Mouse (Mus musculus): ENCODE results near the gene Ect2.

Gene Ect2

GRCm38 (mm10) chr3:27153701-27154209 is at the start of gene Ect2:
TSS of gene Ect2 (minus strand) at chr3:27153878.
- DNase-seq (ENCODE audit: low read depth in 2 of 2, low spot score in 2 of 2), result peak; percentile 97 to 98

- DNase-seq (ENCODE audit: low read depth in 2 of 2, low spot score in 2 of 2), result no peak
Measured at GRCm38 (mm10) chr3:27201728-27202411, 48.2 kb upstream of the Ect2 start.

DNA sequence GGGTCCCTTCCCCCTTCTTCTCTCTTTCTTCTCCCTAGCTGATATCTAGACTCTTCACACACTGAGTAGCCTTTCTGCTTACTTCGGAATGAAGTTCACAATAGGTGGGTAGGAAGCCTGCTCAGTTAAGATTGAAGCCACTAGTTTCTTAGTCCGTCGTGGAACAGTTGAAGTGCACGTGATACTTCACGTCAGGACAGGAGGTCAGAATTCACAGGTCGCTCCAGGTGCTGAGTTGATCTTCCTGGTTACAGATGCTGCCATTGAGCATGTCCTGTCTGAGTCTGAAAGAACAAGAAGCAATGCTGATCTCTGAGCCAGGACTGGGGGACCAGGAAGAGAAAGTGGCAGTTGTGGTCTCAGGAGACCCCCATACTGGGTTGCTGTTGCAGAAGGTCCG is 45.4 kb upstream of the Ect2 start:
- DNase-seq (ENCODE audit: low read depth in 2 of 2, low spot score in 2 of 2), result no peak

DNA sequence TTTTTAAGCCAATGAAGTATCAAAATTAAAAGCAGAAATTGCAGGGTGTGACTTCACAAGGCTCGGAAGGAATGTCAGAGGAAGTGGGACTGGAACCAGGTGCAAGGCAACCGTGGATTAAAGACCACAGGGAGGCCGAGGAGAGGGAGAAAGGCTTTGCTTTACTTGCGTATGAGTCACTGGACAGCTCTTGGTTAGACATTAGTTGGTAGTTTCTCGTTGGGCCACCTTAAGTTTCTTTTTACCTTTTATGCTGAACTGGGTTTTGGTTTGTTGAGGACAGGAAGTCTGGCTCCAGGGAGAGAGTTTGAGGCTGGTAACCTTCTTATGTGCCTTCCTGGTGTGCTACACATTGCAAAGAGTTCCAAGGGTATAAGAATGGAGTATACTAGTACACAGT is 44.1 kb upstream of the Ect2 start:
- DNase-seq (ENCODE audit: low read depth in 2 of 2, low spot score in 2 of 2), result no peak

DNA sequence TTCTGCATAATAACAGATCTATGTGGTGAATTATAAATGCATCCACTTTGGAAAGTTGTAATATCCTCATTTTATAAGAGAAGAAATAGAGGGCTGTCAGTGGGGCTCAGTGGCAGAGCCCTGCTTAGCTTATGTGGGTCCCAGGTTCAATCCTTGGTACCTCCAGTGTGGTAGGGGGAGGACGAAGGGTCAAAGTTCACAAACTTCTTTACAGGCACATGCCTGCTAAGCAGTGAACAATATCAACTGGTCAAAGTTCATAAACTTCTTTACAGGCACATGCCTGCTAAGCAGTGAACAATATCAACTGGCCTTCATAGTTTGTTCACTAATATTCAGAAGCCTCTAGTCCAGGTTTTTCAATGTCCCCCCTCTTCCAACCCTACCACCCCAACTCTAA is 42.9 kb upstream of the Ect2 start:
- no peak for DNase-seq (ENCODE audit: low read depth in 2 of 2, low spot score in 2 of 2)

DNA sequence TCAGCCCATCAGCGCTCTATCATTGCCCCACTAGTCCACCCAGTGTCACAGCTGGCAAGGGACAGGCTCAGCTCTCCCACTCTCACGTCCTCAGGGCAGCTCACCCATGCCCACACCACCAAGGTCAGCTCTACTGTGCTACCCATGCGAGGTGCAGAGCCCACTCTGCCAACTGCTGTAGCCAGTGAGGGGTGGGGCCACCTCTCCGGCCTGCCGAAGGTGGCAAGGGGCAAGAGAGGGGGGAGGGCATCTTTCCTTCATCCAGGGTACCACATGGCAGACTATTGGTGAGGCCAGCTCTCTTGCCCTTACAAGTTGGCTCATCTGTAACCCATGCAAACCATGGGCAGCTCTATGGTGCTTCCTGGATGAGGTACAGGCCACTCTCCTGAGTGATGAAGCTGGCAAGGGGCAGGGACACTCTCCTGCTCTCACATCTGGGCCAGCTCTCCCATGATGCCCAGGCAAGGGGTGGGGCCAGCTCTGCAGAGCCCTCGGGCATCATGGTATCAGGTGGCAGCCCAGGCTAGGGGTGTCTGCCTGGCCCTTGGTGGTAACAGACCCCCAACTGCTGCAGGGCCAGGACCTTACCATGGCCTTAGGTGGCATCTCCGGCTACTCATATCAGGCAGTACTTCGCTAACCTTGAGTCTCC is 42.0 kb upstream of the Ect2 start:
- DNase-seq (ENCODE audit: low read depth in 2 of 2, low spot score in 2 of 2), result no peak

GRCm38 (mm10) chr3:27195153-27195552 is 41.5 kb upstream of the Ect2 start:
- no peak for DNase-seq (ENCODE audit: low read depth in 2 of 2, low spot score in 2 of 2)

DNA sequence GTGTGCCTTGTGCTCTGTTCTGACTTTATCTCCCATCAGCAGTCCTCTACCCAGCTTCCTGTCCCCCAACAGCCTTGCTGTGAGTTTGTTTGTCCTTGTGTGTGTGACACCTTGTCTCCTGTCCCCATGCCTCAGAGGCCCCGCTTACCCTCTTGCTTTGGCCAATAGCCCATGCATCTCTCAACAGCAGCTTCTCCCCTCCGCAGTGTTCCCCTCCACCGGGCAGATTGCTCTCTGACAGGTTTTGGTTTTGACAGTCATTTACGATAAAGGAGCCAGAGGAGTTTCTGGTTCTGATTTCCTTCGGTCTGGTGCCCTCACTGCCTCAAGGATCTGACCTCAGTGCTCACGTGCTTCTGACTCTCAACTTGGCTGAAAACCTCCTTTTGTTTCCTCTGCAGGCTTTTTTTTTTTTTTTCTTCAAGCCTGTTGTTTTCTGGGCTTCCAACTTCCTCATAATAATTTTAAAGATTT is 40.2 kb upstream of the Ect2 start:
- DNase-seq (ENCODE audit: low read depth in 2 of 2, low spot score in 2 of 2), result peak; percentile 3 to 20

GRCm38 (mm10) chr3:27191856-27192255 is 38.2 kb upstream of the Ect2 start:
- DNase-seq (ENCODE audit: low read depth in 2 of 2, low spot score in 2 of 2), result no peak

DNA sequence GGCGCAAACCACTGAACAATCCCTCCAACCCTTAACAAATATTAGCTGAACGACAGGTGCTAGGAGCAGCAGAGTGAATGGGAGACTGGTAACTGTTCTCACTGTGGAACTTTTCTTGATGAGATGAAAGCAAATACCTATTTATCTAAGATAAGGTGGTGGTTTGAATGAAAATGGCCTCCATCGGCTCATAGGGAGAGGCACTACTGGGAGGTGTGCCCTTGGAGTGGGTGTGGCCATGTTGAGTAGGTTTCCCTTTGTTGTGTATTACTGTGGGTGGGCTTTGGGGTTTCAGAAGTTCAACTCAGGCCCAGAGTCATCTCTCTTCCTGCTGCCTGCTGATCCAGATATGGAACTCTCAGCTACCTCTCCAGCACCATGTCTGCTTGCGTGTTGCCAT is 37.2 kb upstream of the Ect2 start:
- DNase-seq (ENCODE audit: low read depth in 2 of 2, low spot score in 2 of 2), result no peak

DNA sequence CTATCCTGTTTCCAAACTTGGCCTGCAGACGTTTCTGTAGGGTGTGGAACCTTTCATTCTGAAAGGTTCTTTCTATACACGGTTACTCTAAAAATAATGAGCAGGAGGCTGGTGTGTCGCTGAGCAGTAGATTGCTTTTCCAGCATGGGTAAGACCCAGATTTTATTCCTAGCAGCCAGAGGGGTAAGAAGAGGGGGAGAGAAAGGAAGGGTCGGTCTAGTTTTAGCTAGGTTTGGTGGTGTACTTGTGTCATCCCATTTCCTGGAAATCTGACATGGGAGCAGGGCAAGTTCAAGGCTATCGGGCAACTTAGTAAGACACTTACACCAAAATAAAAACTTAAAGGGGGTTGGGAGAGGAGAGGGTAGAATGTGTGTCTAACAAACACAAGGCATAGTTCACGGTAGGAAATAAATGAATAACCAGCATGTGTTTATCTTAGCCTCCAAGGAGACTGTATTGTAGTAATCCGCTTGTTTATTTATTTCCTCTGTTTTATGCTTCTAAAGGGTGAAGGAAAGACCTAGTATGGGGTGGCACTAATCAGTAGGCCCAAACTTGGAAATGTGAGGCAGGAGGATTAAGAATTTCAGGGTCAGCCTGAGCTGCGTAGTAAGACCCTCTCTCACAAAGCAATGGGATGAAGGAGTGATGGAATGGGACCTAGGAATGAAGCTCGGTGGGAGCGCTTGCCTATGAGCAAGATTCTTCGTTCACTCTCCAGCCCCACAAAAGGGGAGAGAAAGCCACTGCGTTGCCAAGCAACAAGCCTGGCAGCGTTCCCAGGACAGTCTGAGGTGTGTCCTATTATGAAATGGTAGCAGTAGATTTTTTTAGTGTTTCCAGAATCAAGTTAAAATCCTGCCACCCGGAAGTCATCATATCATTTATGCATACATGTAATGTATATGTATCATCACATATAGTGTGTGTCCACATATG is 35.9 kb upstream of the Ect2 start:
- DNase-seq (ENCODE audit: low read depth in 2 of 2, low spot score in 2 of 2), result no peak

- DNase-seq (ENCODE audit: low read depth in 2 of 2, low spot score in 2 of 2), result no peak
Measured at GRCm38 (mm10) chr3:27188386-27188785, 34.7 kb upstream of the Ect2 start.

- DNase-seq (ENCODE audit: low read depth in 2 of 2, low spot score in 2 of 2), result no peak
Measured at GRCm38 (mm10) chr3:27183601-27184175, 30.0 kb upstream of the Ect2 start.

GRCm38 (mm10) chr3:27182733-27183600 is 29.3 kb upstream of the Ect2 start, which contains the start of gene Nceh1:
TSS of gene Nceh1 (plus strand) at chr3:27182965.
- DNase-seq (ENCODE audit: low read depth in 2 of 2, low spot score in 2 of 2), result peak; percentile 93 to 96

- DNase-seq (ENCODE audit: low read depth in 2 of 2, low spot score in 2 of 2), result no peak
Measured at GRCm38 (mm10) chr3:27179711-27180110, 26.0 kb upstream of the Ect2 start.

- DNase-seq (ENCODE audit: low read depth in 2 of 2, low spot score in 2 of 2), result no peak
Measured at GRCm38 (mm10) chr3:27170257-27170656, 16.6 kb upstream of the Ect2 start.

DNA sequence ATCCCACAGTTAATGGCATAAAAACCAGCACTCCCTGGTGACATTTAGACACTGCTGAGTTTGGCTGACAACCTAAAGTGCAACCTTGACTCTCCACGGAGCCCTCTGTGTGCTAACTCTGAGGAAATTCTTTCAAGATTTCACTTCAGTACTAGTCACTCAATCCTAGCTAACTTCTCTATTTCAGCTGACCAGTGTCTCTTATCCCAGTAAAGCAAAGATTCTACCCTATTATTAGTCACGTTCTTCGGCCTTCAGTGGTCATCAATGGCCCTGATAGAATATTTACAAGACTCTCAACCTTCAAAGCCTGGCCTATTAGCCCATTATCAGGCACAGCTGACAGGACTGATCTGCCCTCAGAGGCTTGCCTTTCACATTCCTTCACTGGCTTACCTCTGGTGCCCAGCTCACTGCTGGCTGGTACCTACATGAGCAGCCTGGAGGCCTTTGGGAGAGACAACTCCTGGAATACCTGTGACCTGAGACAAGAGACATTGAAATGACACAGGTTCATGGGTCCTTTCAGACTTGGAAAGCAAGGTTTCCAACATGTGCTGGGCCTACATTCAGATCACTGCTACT is 11.9 kb upstream of the Ect2 start:
- DNase-seq (ENCODE audit: low read depth in 2 of 2, low spot score in 2 of 2), result no peak

- no peak for DNase-seq (ENCODE audit: low read depth in 2 of 2, low spot score in 2 of 2)
Measured at GRCm38 (mm10) chr3:27162410-27162804, 8.7 kb upstream of the Ect2 start.

GRCm38 (mm10) chr3:27161645-27162409 is 8.1 kb upstream of the Ect2 start:
- DNase-seq (ENCODE audit: low read depth in 2 of 2, low spot score in 2 of 2), result no peak
